Mouse (Mus musculus): ENCODE measurements at regions not wholly inside any gene's neighbourhood (a gene's known extent, or its start where the extent isn't known, plus 50 kb on each side); places are given as distances from the start of the nearest gene placed in this dataset.

GRCm38 (mm10) chr12:35770387-35771024 is 154.9 kb upstream of the Agr3 start:
- Histone ChIP-seq H3K27me3 (replicated peaks) (no peaks in the 10 kb centered on the region), H3K36me3 (no peaks in the 10 kb centered on the region), H3K9ac (replicated peaks) (no peak overlapping the region), H3K27ac (replicated peaks) (no peak overlapping the region), H3K9me3 (replicated peaks) (no peaks in the 10 kb centered on the region), H3K4me2 (no peak overlapping the region), H3K4me1 (no peaks in the 10 kb centered on the region), H3K4me3 (replicated peaks) (no peak overlapping the region)
- ATAC-seq (ENCODE audit: low FRiP score), result no peak
- 84% methylated on average over 5 of the region's 5 CpGs for WGBS

DNA sequence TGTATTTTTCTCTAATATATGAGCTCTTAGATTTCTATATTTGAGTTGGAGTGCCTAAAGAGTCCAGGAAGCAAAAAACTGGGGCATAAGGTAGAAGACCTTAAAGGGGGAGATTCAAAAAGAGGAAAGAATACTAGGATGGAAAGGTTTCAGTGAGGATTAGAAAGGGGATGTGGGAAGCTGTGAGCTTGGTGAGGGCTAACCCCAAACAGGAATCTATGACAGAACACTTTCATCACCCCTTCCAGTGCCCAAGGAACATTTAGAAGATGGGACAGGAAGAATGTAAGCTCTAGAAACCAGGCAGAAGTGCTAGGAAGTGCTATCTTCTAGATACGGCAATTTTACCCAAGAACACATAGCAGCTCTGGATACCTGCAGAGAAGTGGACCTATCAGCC is 166.5 kb upstream of the Agr3 start:
- no peak for ATAC-seq (ENCODE audit: low FRiP score)
- H3K36me3 ChIP-seq, result no peaks in the 10 kb centered on the region
- no peak overlapping the region for H3K27ac ChIP-seq (replicated peaks)
- no peaks in the 10 kb centered on the region for H3K4me1 ChIP-seq
- 0 out of 2 replicates have a peak, but pooled peaks cover under 1% of the 10 kb centered on the region for H3K9me3 ChIP-seq (replicated peaks)
- no peak overlapping the region for H3K4me2 ChIP-seq
- H3K27me3 ChIP-seq (replicated peaks), result no peaks in the 10 kb centered on the region
- 97% methylated on average over 1 of the region's 1 CpGs for WGBS
- no peak overlapping the region for H3K9ac ChIP-seq (replicated peaks)
- no peak overlapping the region for H3K4me3 ChIP-seq (replicated peaks)

- Histone ChIP-seq H3K4me2 (no peak overlapping the region), H3K27ac (replicated peaks) (no peak overlapping the region), H3K36me3 (no peaks in the 10 kb centered on the region), H3K4me1 (no peaks in the 10 kb centered on the region), H3K9me3 (replicated peaks) (0 out of 2 replicates have a peak, but pooled peaks cover 5% of the 10 kb centered on the region), H3K27me3 (replicated peaks) (no peaks in the 10 kb centered on the region), H3K9ac (replicated peaks) (no peak overlapping the region), H3K4me3 (replicated peaks) (no peak overlapping the region)
- WGBS, result 91% methylated on average over 4 of the region's 4 CpGs
- no peak for ATAC-seq (ENCODE audit: low FRiP score)
Measured at GRCm38 (mm10) chr12:35755159-35755558, 170.3 kb upstream of the Agr3 start.

- H3K9me3 ChIP-seq (replicated peaks), result no peaks in the 10 kb centered on the region
- H3K4me2 ChIP-seq, result no peak overlapping the region
- WGBS, result 88% methylated on average over 3 of the region's 3 CpGs
- no peaks in the 10 kb centered on the region for H3K27me3 ChIP-seq (replicated peaks)
- H3K36me3 ChIP-seq, result no peaks in the 10 kb centered on the region
- peaks cover 4% of the 10 kb centered on the region; the same call in 1 of the 2 replicates for H3K4me1 ChIP-seq
- H3K4me3 ChIP-seq (replicated peaks), result no peak overlapping the region
- no peak for ATAC-seq (ENCODE audit: low FRiP score)
- no peak overlapping the region for H3K27ac ChIP-seq (replicated peaks)
- H3K9ac ChIP-seq (replicated peaks), result no peak overlapping the region
Measured at GRCm38 (mm10) chr12:35747997-35748396, 177.4 kb upstream of the Agr3 start.

DNA sequence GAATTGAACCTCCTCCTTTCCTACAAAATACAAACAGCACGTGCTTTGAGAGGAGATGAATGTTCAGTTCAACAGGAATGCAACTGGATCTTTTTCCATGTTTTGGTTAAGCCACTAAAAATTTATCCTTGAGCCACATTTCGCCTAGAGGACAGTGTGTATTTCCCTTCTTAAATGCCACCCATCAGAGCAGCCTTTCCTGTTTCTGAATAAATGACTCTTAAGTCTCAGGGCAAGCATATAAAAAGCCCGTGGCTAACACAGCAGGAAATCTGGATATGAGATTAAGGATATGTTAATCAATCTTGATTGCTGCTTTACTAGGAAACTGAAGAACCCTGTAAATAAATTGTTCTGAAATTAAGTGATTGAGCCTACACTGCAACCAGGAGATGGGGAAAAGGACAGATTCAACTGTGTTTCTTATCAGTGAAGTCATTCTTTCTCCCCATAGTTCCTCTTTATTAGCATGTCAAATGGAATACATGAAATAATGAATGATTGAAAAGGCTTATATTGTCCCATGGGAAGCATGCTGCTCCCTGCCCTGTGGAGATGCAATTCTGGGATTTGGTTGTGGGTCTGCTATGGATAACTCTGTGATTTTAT is 178.6 kb upstream of the Agr3 start:
- peaks cover 4% of the 10 kb centered on the region; the same call in 1 of the 2 replicates for H3K4me1 ChIP-seq
- H3K36me3 ChIP-seq, result no peaks in the 10 kb centered on the region
- H3K9me3 ChIP-seq (replicated peaks), result no peaks in the 10 kb centered on the region
- 54% methylated on average over 3 of the region's 3 CpGs for WGBS
- no peak overlapping the region for H3K27ac ChIP-seq (replicated peaks)
- H3K9ac ChIP-seq (replicated peaks), result no peak overlapping the region
- no peaks in the 10 kb centered on the region for H3K27me3 ChIP-seq (replicated peaks)
- no peak overlapping the region for H3K4me2 ChIP-seq
- ATAC-seq (ENCODE audit: low FRiP score), result no peak
- no peak overlapping the region for H3K4me3 ChIP-seq (replicated peaks)

- H3K4me3 ChIP-seq (replicated peaks), result no peak overlapping the region
- H3K4me2 ChIP-seq, result no peak overlapping the region
- no peaks in the 10 kb centered on the region for H3K36me3 ChIP-seq
- ATAC-seq (ENCODE audit: low FRiP score), result no peak
- H3K27ac ChIP-seq (replicated peaks), result no peak overlapping the region
- no peak overlapping the region for H3K9ac ChIP-seq (replicated peaks)
- no peaks in the 10 kb centered on the region for H3K27me3 ChIP-seq (replicated peaks)
- no peaks in the 10 kb centered on the region for H3K9me3 ChIP-seq (replicated peaks)
- 44% methylated on average over 1 of the region's 1 CpGs for WGBS
- H3K4me1 ChIP-seq, result peaks cover 4% of the 10 kb centered on the region; the same call in 1 of the 2 replicates
Measured at GRCm38 (mm10) chr12:35742729-35743128, 182.7 kb upstream of the Agr3 start.

DNA sequence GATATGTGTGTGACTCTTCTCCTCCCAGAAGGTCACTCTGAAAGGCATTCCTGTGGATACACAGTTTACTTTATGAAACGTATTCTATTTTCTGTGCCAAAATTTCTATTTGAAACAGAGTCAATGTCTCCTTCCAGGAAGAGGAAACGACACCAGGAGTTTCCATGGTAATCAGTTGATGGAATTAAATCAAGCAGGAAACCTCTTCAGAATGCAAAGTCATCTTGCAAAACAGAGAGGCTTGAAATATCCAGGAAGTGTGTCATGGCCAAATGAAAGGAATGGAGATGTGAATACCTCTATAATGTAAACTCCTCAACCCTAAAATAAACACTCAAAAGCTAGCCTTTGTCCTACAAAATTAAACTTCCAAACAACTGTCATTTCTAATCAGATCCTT is 189.0 kb upstream of the Agr3 start:
- no peak overlapping the region for H3K27ac ChIP-seq (replicated peaks)

GRCm38 (mm10) chr12:35735002-35735401 is 190.4 kb upstream of the Agr3 start:
- ATAC-seq (ENCODE audit: low FRiP score), result no peak
- H3K27ac ChIP-seq (replicated peaks), result no peak overlapping the region
- WGBS, result 69% methylated on average over 2 of the region's 2 CpGs
- no peaks in the 10 kb centered on the region for H3K36me3 ChIP-seq
- H3K4me3 ChIP-seq (replicated peaks), result no peak overlapping the region
- H3K9ac ChIP-seq (replicated peaks), result no peak overlapping the region
- H3K27me3 ChIP-seq (replicated peaks), result no peaks in the 10 kb centered on the region
- no peaks in the 10 kb centered on the region for H3K4me1 ChIP-seq
- no peaks in the 10 kb centered on the region for H3K9me3 ChIP-seq (replicated peaks)
- no peak overlapping the region for H3K4me2 ChIP-seq

More for the DNA sequence above, 189.0 kb upstream of the Agr3 start:
- WGBS, result 68% methylated on average over 2 of the region's 2 CpGs
- Histone ChIP-seq H3K4me3 (replicated peaks) (no peak overlapping the region), H3K9ac (replicated peaks) (no peak overlapping the region), H3K4me1 (no peaks in the 10 kb centered on the region), H3K36me3 (no peaks in the 10 kb centered on the region), H3K9me3 (replicated peaks) (no peaks in the 10 kb centered on the region), H3K4me2 (no peak overlapping the region), H3K27me3 (replicated peaks) (no peaks in the 10 kb centered on the region)
- no peak for ATAC-seq (ENCODE audit: low FRiP score)

GRCm38 (mm10) chr12:35734371-35734770 is 191.0 kb upstream of the Agr3 start:
- no peaks in the 10 kb centered on the region for H3K4me1 ChIP-seq

DNA sequence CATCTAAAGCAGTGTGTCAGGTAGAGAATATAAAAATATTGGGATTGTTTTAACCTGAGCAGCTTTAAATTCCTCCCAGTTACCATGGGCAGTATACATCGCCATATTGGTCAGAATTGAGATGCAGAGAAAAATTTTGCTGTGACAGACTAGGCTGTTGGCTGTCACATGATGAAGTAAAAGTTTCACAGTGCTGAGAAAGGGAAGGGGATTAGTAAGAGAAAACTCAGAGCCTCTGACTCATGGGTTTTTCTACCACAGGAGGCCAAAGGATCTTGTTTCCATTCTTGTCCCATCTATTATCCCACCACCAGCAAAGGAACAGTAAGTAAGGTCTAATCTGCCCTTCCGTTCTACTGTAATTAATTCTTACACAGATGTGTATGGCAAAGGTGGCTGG is 191.8 kb upstream of the Agr3 start:
- no peaks in the 10 kb centered on the region for H3K4me1 ChIP-seq
- H3K4me2 ChIP-seq, result no peak overlapping the region
- no peak overlapping the region for H3K27ac ChIP-seq (replicated peaks)
- WGBS, result 95% methylated on average over 2 of the region's 2 CpGs
- no peak overlapping the region for H3K4me3 ChIP-seq (replicated peaks)
- no peaks in the 10 kb centered on the region for H3K36me3 ChIP-seq
- H3K9ac ChIP-seq (replicated peaks), result no peak overlapping the region
- no peak for ATAC-seq (ENCODE audit: low FRiP score)
- H3K27me3 ChIP-seq (replicated peaks), result no peaks in the 10 kb centered on the region
- no peaks in the 10 kb centered on the region for H3K9me3 ChIP-seq (replicated peaks)

More at GRCm38 (mm10) chr12:35734371-35734770, 191.0 kb upstream of the Agr3 start:
- H3K9ac ChIP-seq (replicated peaks), result no peak overlapping the region
- no peak for ATAC-seq (ENCODE audit: low FRiP score)
- H3K4me3 ChIP-seq (replicated peaks), result no peak overlapping the region
- WGBS, result 100% methylated on average over 1 of the region's 1 CpGs
- no peak overlapping the region for H3K27ac ChIP-seq (replicated peaks)
- H3K36me3 ChIP-seq, result no peaks in the 10 kb centered on the region
- H3K9me3 ChIP-seq (replicated peaks), result no peaks in the 10 kb centered on the region
- no peak overlapping the region for H3K4me2 ChIP-seq
- no peaks in the 10 kb centered on the region for H3K27me3 ChIP-seq (replicated peaks)

DNA sequence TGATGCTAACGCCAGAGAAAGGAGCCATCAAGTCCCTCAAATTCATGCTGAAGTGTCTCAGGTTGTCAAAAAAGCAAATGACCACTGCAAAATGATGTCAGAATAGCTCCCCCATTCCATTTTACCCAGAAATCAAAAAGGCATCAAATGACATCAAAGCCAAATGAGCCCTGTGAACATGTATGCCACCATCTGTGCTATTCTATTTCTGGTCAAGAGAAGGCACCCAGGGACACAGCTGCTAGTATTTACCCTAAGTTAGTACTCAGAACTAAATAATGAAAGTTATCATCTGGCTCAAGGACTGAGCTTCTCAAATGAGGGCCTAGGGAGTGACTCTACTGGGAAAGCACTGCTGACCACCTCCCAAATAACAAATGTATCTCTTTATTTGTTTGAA is 191.1 kb upstream of the Ahr start:
- H3K4me1 ChIP-seq, result no peaks in the 10 kb centered on the region
- H3K27me3 ChIP-seq (replicated peaks), result no peaks in the 10 kb centered on the region
- H3K4me2 ChIP-seq, result no peak overlapping the region
- no peak overlapping the region for H3K4me3 ChIP-seq (replicated peaks)
- no peaks in the 10 kb centered on the region for H3K9me3 ChIP-seq (replicated peaks)
- H3K27ac ChIP-seq (replicated peaks), result no peak overlapping the region
- ATAC-seq (ENCODE audit: low FRiP score), result no peak
- WGBS, result 97% methylated on average over 1 of the region's 1 CpGs
- H3K9ac ChIP-seq (replicated peaks), result no peak overlapping the region
- H3K36me3 ChIP-seq, result no peaks in the 10 kb centered on the region

DNA sequence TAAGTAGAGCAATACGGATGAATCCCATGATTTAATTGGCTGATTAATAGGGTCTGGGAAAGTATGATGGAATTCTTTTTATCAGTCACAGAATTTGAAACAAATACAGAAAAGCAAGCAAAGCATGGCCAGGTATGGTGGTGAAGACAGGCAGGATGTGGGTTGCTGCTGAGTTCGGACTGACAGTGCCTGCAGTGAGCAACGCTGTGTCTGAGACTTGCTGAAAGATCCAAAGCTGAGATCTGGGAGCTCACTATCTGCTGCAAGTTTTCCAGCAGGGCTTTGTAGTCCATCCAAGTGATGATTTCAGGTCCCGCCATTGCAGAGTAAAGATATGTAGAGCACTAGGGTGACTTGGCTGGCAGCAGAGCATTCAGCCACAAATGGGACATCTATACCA is 189.3 kb upstream of the Ahr start:
- no peaks in the 10 kb centered on the region for H3K27me3 ChIP-seq (replicated peaks)
- no peak overlapping the region for H3K4me2 ChIP-seq
- H3K27ac ChIP-seq (replicated peaks), result no peak overlapping the region
- H3K36me3 ChIP-seq, result no peaks in the 10 kb centered on the region
- H3K4me3 ChIP-seq (replicated peaks), result no peak overlapping the region
- H3K9ac ChIP-seq (replicated peaks), result no peak overlapping the region
- H3K9me3 ChIP-seq (replicated peaks), result no peaks in the 10 kb centered on the region
- 96% methylated on average over 4 of the region's 4 CpGs for WGBS
- no peak for ATAC-seq (ENCODE audit: low FRiP score)
- no peaks in the 10 kb centered on the region for H3K4me1 ChIP-seq

All from neural tube, embryonic 15.5 days (tissue).